ENCODE assay signal across 17 mouse cellular contexts in the genomic region with DNA sequence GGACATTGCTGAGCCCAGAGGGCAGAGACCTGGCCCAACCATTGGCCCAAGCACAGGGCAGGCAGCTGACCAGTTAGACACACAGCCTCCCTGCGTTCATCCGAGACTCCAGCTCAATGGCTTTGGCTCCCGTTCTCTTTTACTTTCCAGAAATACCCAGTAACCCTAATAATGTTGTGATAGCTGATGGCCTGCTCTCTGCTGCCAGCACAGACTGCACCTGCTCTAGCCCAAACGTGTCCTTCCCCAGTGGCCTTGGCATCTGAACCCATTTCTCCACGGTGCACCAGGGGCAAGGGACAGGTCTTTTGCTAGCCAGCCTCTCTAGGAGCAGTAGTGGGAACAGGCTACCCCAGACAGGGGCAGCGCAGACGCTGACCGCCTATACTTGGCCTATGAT. TPM values are rescaled to one million over a fixed set of nuclear protein-coding genes. Genes with fewer than 3 reads are reported as not detected.
A peak's percentile ranks its signal among the peaks of the same experiment; 100 is the strongest.
DNase-seq lines count a peak whose midpoint lies in the region; ATAC-seq and TF ChIP-seq lines count a peak whose summit lies in the region.
"Had no signal": no experiment of that assay in that cellular context is flagged by ENCODE, and none has a peak within 500 bp of the region (broad histone marks: within the 10 kb centered on the region; RNA-seq: fewer than 3 reads in every experiment).

No protein-coding gene starts in this region.

- no peak for TF ChIP-seq CTCF in intestine, postnatal 0 days (IDR thresholded peaks at IDR 0.05; ENCODE audit: low read depth)

- H3K9ac ChIP-seq in intestine, postnatal 0 days (ENCODE audit: low read depth, low read length), result no peak overlapping the region
- no peak overlapping the region for H3K9ac ChIP-seq in intestine, embryonic 16.5 days (ENCODE audit: low read depth, low read length)

- H3K9me3 ChIP-seq in intestine, postnatal 0 days (ENCODE audit: control insufficient read depth), result no peaks in the 10 kb centered on the region
- H3K9me3 ChIP-seq in intestine, embryonic 16.5 days (ENCODE audit: control insufficient read depth, low read length), result no peaks in the 10 kb centered on the region
- H3K9me3 ChIP-seq: G1E had no signal

- ATAC-seq in intestine, postnatal 0 days, result no peak
- ATAC-seq in intestine, embryonic 16.5 days, result no peak
- ATAC-seq in activated CD4-positive, CD25-positive, alpha-beta regulatory T cell, adult 4 months, result no peak
- ATAC-seq: lung, postnatal 0 days had no signal

- H3K27me3 ChIP-seq in intestine, postnatal 0 days (replicated peaks; ENCODE audit: control insufficient read depth, insufficient read depth, low read length), result no peaks in the 10 kb centered on the region
- no peaks in the 10 kb centered on the region for H3K27me3 ChIP-seq in intestine, embryonic 16.5 days (replicated peaks; ENCODE audit: control insufficient read depth, insufficient read depth, low read length)

- intact Hi-C loops in gastrocnemius, postnatal 36 days (cut with DNase I), result no loop called here

- H3K4me3 ChIP-seq in intestine, postnatal 0 days (ENCODE audit: low read depth, low read length), result no peak overlapping the region
- no peak overlapping the region for H3K4me3 ChIP-seq in intestine, embryonic 16.5 days (ENCODE audit: low read length)

- H3K27ac ChIP-seq in intestine, postnatal 0 days (ENCODE audit: low read depth, low read length), result peak overlapping the region; percentile 41; the same call in 1 of the 2 replicates
- no peak overlapping the region for H3K27ac ChIP-seq in intestine, embryonic 16.5 days (ENCODE audit: low read length)

- 76% methylated on average over 8 of the region's 8 CpGs for WGBS in intestine, postnatal 0 days
- 88% methylated on average over 8 of the region's 8 CpGs for WGBS in intestine, embryonic 16.5 days

- peak; percentile 76 for DNase-seq in gastrocnemius, adult 18-20 months (ENCODE audit: low spot score)
- no peak for DNase-seq in gastrocnemius, postnatal 36 days
- peak; percentile 31 for DNase-seq in brain, adult 2 months (ENCODE audit: low read depth, low spot score)
- peak; percentile 13 to 15 for DNase-seq in cerebellum, postnatal 10 days
- no peak for DNase-seq in adipocyte (ENCODE audit: low spot score)

- no peak overlapping the region for H3K4me2 ChIP-seq in intestine, postnatal 0 days (replicated peaks; ENCODE audit: low read depth)
- no peak overlapping the region for H3K4me2 ChIP-seq in intestine, embryonic 16.5 days (ENCODE audit: low read depth, low read length)

- H3K36me3 ChIP-seq in intestine, postnatal 0 days (ENCODE audit: control insufficient read depth, insufficient read depth), result no peaks in the 10 kb centered on the region
- no peaks in the 10 kb centered on the region for H3K36me3 ChIP-seq in intestine, embryonic 16.5 days (ENCODE audit: control insufficient read depth, insufficient read depth, low read length)

- peaks cover 7% of the 10 kb centered on the region; the same call in 1 of the 2 replicates for H3K4me1 ChIP-seq in intestine, postnatal 0 days (replicated peaks; ENCODE audit: control insufficient read depth, insufficient read depth, low read length)
- peaks cover 49% of the 10 kb centered on the region for H3K4me1 ChIP-seq in intestine, embryonic 16.5 days (ENCODE audit: control insufficient read depth, insufficient read depth, low read length)

RNA-seq across cellular contexts. Expression of gene Ndufb7, which starts 14.4 kb away (rescaled TPM):
- total RNA-seq in gastrocnemius, adult 18-20 months (2021), result 100 to 1,000 TPM; 308 to 352 TPM
- 100 to 1,000 TPM; 328 to 346 TPM for total RNA-seq in gastrocnemius, postnatal 36 days (2021)
- 579 and 585 TPM in 2 replicates for polyA plus RNA-seq in intestine, postnatal 0 days (2015; fragmentation: Nextera tagmentation; extraction: Ambion mirVana)
- 418 and 429 TPM in 2 replicates for polyA plus RNA-seq in intestine, embryonic 16.5 days (2015; fragmentation: Nextera tagmentation; extraction: Ambion mirVana)
- polyA plus RNA-seq in activated CD4-positive, CD25-positive, alpha-beta regulatory T cell, adult 4 months (2017; shearing (Covaris generic)), result 100 to 1,000 TPM; 350 to 354 TPM

RNA-seq across cellular contexts. Expression of gene Tecr, which starts 26.9 kb away (rescaled TPM):
- 100 to 1,000 TPM; 512 to 541 TPM for total RNA-seq in gastrocnemius, adult 18-20 months (2021)
- total RNA-seq in gastrocnemius, postnatal 36 days (2021), result 100 to 1,000 TPM; 431 to 564 TPM
- 317 and 320 TPM in 2 replicates for polyA plus RNA-seq in intestine, postnatal 0 days (2015; fragmentation: Nextera tagmentation; extraction: Ambion mirVana)
- 660 and 691 TPM in 2 replicates for polyA plus RNA-seq in intestine, embryonic 16.5 days (2015; fragmentation: Nextera tagmentation; extraction: Ambion mirVana)
- 100 to 1,000 TPM; 421 to 424 TPM for polyA plus RNA-seq in activated CD4-positive, CD25-positive, alpha-beta regulatory T cell, adult 4 months (2017; shearing (Covaris generic))

RNA-seq across cellular contexts. Expression of gene Dnajb1, which starts 27.2 kb away (rescaled TPM):
- total RNA-seq in gastrocnemius, adult 18-20 months (2021), result 10 to 100 TPM in 1 of 2 experiments, 1 to 10 TPM in 1; 5.9 to 16.7 TPM
- total RNA-seq in gastrocnemius, postnatal 36 days (2021), result 1 to 10 TPM; 5.2 to 5.8 TPM
- 26.1 and 28.8 TPM in 2 replicates for polyA plus RNA-seq in intestine, postnatal 0 days (2015; fragmentation: Nextera tagmentation; extraction: Ambion mirVana)
- 46.7 and 52.0 TPM in 2 replicates for polyA plus RNA-seq in intestine, embryonic 16.5 days (2015; fragmentation: Nextera tagmentation; extraction: Ambion mirVana)
- polyA plus RNA-seq in activated CD4-positive, CD25-positive, alpha-beta regulatory T cell, adult 4 months (2017; shearing (Covaris generic)), result 10 to 100 TPM; 40.7 to 44.0 TPM

RNA-seq across cellular contexts. Expression of gene Olfr370, which starts 45.2 kb away (rescaled TPM):
- not detected for total RNA-seq in gastrocnemius, adult 18-20 months (2021)
- not detected for total RNA-seq in gastrocnemius, postnatal 36 days (2021)
- not detected in 2 replicates for polyA plus RNA-seq in intestine, postnatal 0 days (2015; fragmentation: Nextera tagmentation; extraction: Ambion mirVana)
- polyA plus RNA-seq in intestine, embryonic 16.5 days (2015; fragmentation: Nextera tagmentation; extraction: Ambion mirVana), result not detected in 2 replicates
- polyA plus RNA-seq in activated CD4-positive, CD25-positive, alpha-beta regulatory T cell, adult 4 months (2017; shearing (Covaris generic)), result not detected
- total RNA-seq: adrenal gland, postnatal 4 days; hematopoietic stem cell, adult 5-6 weeks; layer of hippocampus, adult 8-10 months; megakaryocyte-erythroid progenitor cell, adult 5-6 weeks; neutrophil, adult 5-6 weeks had no signal
- polyA plus RNA-seq: embryonic facial prominence, embryonic 11.5 days; G1E; lung, postnatal 0 days; spleen, adult 2 months had no signal

Comparison
In these comparisons a context has a peak if more than half of its experiments do, and no peak if none do; other contexts are left out.
1. DNase-seq: peak in gastrocnemius, adult 18-20 months (single experiment), brain, adult 2 months (single experiment) and cerebellum, postnatal 10 days (2 of 2); none in gastrocnemius, postnatal 36 days (0 of 2) and adipocyte (single experiment).